Mouse (Mus musculus) lung, postnatal 25 days (tissue): ENCODE data around the gene Hsd11b1.
A peak's percentile ranks its signal among the peaks of the same experiment; 100 is the strongest.

ENCODE experiments used
- DNase-seq: peaks from one replicate; pipeline ENCODE4 v3.0.0; 2022; ENCODE audit warnings: low spot score

Hsd11b1 gene

DNA sequence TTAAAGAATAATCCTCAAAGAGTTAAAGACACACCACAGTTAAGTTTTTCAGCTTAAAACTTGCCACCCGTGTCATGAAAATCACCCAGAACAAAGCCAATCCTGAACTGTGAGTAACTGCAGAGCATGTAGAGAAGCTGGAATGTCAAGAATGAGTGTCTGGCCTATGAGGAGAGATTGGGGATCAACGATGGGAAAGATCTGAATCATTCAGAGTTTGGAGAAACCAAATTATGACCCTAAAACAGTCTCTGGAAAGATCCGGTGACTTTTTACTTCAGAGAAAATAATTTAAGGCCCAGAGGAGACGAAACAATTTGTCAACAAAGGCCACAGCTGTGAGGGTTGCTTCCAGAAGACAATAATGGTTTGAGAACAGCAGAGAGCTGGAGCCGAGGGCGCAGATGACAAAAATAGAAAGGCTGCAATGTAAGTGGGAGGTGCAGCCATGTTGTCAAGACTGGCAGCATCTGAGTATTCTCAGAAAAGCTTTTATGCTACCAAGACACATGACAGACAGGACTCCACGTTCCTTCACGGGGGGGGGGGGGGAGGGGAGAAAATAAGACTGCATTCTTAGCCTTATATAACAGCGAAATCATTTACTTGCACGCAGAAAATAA lies 20.2 kb downstream of the Hsd11b1 start:
- no peak for DNase-seq

DNA sequence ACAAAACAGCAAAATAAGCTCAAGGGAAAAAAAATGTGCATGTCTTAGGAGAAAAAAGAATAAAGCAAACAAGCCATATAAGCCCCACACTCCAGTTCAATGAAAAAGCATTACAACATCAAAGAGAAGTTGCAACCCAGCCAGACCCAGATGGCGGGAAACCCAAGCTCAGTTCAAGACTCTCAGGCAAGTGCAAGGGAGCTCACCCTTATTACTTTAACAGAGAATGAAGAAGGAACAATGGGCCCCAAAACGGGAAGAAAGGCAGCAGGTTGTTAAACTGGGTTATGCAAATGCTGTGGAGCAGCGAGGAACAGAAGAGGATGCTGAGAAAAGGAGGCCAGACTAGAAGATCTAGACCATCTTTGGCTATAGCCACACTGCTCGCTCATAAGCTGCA lies 21.0 kb downstream of the Hsd11b1 start:
- no peak for DNase-seq

DNA sequence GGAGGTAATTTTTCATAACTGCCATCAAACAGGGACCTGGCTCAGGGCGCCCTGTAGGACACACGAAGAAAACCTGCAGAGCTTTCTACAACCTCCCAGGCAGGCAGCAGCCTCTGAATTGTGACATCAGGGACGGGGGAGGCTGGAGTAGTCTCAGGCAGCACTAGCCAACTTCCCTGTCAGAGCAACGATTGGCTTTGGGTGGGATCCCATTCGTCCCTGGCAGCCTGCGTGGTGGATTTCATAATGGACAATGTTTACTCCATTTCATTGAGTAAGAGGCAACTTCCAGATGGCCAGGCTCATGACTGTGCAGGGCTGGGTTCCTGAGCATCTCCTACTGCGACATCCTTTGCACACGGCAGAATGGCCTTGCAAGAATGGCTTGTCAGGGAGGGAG lies 21.6 kb downstream of the Hsd11b1 start:
- DNase-seq, result peak; percentile 87

DNA sequence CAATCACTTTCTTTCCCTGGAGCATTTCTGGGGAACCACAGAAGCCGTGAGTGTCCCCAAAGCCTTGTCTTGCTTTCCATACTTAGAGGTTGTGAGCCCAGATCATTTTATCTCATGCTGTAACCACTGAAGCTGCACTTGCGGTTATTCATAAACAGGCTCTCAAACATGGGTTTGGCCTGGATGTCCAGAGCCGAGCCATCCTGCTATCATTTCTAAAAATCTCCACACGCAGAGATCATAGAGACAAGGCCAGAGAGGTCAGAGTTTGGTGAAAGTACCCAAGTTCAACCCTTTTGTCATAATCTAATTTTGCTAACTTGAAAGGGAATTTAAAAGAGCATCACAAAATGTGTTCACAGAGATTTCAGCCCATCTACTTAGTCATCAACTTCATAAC lies 22.4 kb downstream of the Hsd11b1 start:
- DNase-seq, result no peak

- no peak for DNase-seq
Observed at GRCm38 (mm10) chr1:193238426-193238825, 25.4 kb downstream of the Hsd11b1 start.

DNA sequence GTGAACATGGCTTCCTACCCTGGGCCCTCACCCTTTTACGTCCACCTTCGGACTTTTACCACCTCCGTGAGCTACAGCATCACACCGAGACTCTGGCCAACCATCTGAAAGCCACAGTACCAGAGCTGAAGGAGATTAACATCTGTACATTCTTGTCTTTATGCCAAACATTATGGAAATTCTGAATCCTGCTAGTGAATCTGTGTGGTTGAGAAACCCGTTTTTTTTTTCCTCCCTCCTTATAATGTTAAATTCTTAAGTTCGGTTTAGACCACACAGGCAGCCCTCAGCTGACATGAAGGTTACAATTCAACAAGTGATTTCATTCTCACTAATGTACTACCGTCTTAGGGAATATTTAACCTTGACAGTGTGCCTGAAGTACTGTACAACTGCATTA lies 28.9 kb downstream of the Hsd11b1 start:
- DNase-seq, result no peak

- DNase-seq, result no peak
Observed at GRCm38 (mm10) chr1:193234130-193234645, 29.7 kb downstream of the Hsd11b1 start.

DNA sequence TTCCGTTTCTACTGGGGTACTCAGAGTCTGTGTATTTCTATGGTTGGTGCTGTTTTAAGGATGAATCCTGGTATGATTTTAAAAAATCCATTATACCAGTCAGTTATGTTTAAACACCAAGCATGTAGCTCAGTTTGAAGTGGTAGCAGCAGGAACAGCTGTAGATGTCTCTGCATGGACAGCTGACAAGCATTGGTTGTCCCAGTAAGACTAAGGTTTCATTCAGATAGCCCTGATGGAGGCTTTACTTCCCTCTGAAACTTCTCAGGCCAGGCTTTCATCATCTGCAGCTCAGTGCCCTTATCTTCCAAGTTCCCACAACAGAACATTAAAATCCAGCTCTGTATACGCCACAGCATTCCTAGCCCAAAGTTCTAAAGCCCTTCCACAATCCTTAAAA lies 31.1 kb downstream of the Hsd11b1 start:
- no peak for DNase-seq

DNA sequence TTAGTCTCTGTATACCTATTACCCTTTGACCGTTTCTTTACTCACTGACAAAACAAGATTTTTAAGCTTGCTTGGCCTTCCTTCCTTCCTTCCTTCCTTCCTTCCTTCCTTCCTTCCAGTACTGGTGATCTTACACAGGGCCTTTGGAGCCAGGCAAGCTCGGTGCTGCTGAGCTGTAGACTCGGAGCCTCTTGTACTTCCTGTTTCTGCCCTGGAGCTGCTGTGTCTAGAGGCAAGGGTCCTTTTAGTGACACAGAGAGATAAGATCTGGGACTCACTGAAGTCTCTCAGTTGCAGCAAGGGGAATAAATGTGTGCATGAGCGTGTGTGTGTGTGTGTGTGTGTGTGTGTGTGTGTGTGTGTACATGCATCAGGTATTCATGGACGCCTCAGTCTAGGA lies 32.9 kb downstream of the Hsd11b1 start:
- no peak for DNase-seq

DNA sequence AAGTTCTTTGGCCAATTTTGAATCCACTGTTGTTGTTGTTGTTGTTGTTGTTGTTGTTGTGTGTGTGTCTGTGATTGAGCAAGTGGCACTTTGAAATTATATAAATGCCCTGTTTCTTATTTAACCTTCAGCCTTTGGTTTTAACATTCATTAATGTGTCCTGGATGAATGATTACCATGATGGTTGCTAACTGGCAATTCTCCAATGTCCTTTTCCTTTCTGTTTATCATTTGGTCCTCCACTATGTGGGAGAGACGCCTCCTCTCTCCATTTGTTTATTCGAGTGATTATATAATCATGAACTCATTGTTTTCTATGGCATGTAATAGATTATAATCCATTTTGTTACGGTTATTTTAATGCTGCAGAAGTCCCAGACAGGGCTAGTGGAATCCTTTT lies 33.3 kb downstream of the Hsd11b1 start:
- no peak for DNase-seq

GRCm38 (mm10) chr1:193229570-193229969 lies 34.3 kb downstream of the Hsd11b1 start:
- DNase-seq, result no peak

GRCm38 (mm10) chr1:193227537-193227936 lies 36.3 kb downstream of the Hsd11b1 start:
- no peak for DNase-seq

GRCm38 (mm10) chr1:193226724-193227522 lies 37.0 kb downstream of the Hsd11b1 start:
- no peak for DNase-seq

DNA sequence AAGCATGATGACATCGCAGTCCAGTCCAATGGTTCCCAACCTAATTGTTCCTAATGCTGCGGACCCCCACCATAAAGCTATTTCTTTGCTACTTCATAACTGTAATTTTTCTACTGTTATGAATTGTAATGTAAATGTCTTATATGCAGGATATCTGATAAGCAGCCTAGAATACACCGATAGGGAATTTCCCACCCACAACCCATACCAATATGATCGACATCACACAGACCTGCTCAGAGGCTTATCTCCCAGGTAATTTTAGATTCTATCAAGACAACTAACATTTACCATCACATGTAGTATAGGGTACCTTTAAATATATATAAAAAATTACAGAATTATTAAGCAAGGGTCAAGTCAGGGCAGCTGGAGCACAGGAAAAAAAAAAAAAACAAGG lies 37.8 kb downstream of the Hsd11b1 start:
- no peak for DNase-seq

DNA sequence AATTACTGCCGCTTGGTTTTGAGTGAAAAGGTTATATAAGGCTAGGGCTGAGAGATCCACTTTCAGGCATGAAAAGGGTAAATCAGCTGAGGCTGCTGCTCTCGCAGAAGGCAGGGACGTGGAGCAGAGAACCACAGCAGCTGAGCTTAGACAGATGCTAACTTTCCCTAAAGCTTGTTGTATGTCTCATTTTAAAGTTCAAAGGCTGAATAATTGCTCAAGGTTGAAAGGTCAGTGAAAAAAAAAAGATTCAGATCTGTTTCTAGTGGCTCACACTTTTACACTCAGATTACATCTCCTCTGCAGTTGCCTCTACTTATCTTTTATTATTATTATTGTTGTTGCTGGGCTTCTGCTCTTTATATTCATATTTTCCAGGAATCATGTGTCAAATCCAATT lies 38.3 kb downstream of the Hsd11b1 start:
- no peak for DNase-seq

- no peak for DNase-seq
Observed at GRCm38 (mm10) chr1:193220408-193220807, 43.5 kb downstream of the Hsd11b1 start.

DNA sequence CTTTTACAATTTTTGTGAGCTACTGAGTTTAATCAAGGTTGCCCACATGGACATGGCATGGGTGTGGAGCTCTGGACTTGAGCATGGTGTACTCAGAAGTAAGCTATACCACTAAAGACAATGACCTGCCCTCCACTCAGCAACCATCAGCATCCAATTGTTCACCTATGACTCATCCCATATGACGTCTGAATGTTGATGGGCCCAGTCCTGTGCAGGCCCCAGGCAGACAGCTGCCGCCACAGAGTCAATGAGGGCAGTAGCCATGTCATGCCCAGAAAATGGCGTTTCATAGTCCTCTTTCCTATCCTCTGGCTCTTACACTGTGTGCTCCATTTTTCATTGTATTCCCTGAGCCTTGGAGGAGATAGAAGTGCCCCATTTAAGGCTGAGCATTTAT lies 47.9 kb downstream of the Hsd11b1 start:
- no peak for DNase-seq

DNA sequence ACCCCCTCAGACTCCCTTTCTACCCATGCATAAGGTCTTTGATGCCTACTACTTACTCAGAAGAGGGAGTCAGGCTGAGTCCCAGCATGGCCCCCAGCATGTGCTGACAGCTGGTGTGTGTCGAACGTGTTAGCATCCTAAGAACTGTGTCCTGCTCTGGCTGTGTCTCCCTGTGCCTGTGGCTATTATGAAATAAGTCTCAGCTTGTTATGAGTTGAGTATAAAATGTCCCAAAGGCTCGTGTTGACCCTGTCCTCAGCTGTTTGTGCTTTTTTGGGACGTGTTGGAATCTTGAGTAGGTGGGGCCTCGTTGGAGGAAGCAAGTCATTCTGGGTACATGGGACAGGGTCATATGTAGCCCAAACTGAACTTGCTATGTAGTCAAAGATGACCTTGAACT lies 49.8 kb downstream of the Hsd11b1 start:
- peak; percentile 40 for DNase-seq

DNA sequence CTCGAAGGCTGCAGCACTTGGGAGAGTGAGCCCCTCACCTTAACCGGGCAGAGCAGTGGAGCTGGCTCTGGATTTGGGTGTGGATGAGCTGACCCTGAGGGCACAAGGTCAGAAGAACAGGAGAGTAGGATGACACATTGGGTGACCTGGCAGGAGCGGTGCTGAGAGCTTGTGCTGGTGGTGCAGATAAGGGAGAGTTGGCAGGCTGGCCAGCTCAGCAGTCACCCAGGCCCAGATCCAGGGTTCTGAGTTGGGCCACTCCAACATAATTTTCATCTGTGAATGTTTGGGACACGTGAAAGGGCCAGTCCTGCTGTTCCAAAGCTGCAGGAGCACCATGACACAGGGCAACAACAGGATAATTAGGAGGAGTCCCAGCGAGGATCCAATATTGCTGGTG lies 52.5 kb downstream of the Hsd11b1 start:
- no peak for DNase-seq

DNA sequence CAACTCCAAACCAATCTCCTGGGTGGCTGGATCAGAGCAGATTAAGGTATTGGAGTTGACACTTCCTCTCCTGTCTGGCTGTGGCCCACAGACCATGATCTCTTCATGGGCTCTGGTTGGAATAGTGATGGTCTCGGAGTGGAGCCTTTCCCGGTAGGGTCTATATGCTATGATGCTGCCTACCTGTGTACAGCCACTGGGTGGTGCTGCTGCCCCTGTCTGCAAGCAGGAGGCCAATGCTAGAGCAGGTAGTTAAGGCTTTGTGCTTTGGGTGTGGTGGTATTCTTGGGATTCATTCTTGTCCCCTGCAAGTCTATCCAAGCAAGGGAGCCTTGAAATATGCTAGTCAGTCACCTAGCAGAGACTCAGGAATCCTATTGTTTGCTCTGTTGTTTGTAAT lies 55.7 kb downstream of the Hsd11b1 start:
- peak; percentile 44 for DNase-seq

GRCm38 (mm10) chr1:193207503-193207902 lies 56.4 kb downstream of the Hsd11b1 start, which contains the start of gene Lamb3:
Lamb3 (plus strand) TSS chr1:193207699.
- DNase-seq, result no peak

DNA sequence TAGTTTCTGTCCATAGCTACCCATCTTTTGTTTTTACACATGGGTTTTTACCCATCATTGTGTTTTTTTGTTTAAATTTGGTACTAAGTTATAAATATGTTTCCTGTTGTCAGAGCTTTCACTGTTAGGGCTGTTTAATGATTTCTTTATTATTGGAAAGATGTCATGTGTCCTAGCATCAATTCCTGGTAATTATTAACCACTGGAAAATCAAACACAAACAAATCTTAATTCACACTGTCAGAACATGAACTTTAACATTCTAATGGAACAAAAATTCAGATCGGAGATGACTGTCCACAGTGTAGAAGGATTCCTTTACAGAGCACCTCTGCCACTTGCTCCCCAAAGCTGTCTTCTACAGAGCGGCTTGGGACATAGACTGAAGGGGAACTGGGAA lies 58.4 kb downstream of the Hsd11b1 start:
- DNase-seq, result no peak

GRCm38 (mm10) chr1:193203821-193204220 lies 60.1 kb downstream of the Hsd11b1 start:
- no peak for DNase-seq

DNA sequence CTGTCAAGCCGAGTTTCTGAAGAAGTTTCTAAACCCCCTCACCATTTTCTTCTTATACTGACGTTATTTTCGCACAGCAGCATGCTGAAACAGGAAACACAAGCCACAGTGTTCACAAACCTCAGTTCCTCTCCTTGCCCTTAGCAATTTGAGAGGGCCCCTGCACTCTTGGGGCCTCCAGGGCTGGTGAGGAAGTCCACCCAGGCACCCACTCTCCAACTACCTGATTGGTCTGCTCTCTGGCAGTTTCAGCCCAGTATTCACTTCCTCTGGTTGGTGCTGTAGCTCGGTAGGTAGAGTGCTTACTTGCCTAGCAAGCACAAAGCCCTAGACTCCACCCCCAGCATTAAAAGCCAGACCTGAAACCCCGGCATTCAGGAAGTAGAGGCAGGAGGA lies 62.5 kb downstream of the Hsd11b1 start, which contains the start of gene Traf3ip3:
Gene Traf3ip3 (minus strand): TSS at position 321 of the 396 bp plus-strand sequence.
- DNase-seq, result peak; percentile 85
